Mouse (Mus musculus): ENCODE results near the gene R3hdml. TPM values are rescaled to one million over a fixed set of nuclear protein-coding genes. Genes with fewer than 3 reads are reported as not detected.

Gene R3hdml
- total and polyA plus RNA-seq, 3 experiments: not detected

DNA sequence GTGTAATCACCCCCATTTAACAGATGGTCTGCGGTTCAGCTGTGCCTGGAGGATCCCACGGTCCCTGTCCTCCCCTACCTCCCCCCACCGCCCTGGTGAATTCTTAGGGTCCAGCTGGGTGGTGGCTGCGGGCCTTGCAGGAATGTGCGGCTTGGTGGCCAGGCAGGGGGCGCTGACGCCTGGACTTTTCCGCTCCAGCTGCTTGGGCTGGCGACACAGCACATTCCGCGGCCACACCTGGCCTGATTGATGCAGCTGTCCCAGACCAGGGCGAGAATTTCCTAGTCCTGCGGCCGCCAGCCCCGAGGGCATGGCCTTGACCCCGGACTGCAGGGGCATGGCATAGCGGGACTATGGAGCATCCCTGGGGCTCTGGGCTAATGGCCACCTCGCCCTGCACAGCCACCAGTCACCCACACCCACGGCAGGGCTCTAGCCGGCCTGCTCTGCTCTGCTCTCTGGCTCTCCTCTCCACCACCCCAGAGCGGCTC is 10.5 kb upstream of the R3hdml start:
- no peak for TF ChIP-seq POLR2AphosphoS5 (IDR thresholded peaks at IDR 0.05; ENCODE audit: insufficient replicate concordance, low read depth, low read length)
- no peak for TF ChIP-seq CTCF (IDR thresholded peaks at IDR 0.05; ENCODE audit: low read depth, low read length)
- TF ChIP-seq TAL1 (conservative IDR thresholded peaks at IDR 0.05; ENCODE audit: low read depth, low read length): no peak
- TF ChIP-seq GATA2 (IDR thresholded peaks at IDR 0.05; ENCODE audit: borderline replicate concordance, low read depth, low read length): no peak
- TF ChIP-seq GATA1 (IDR thresholded peaks at IDR 0.05; ENCODE audit: borderline replicate concordance, low read length): no peak
- DNase-seq (ENCODE audit: low spot score) (no peak), ATAC-seq (ENCODE audit: extremely low read depth, insufficient number of reproducible peaks, low FRiP score, poor library complexity, severe bottlenecking) (no peak)
- Histone ChIP-seq H3K27me3 (ENCODE audit: insufficient read depth, low read length) (peaks cover 22% of the 10 kb centered on the region), H3K36me3 (replicated peaks) (no peaks in the 10 kb centered on the region), H3K9me3 (replicated peaks) (no peaks in the 10 kb centered on the region), H3K4me1 (ENCODE audit: insufficient read depth, low read depth, low read length) (no peaks in the 10 kb centered on the region), H3K4me3 (ENCODE audit: low read depth, low read length) (no peak overlapping the region)

DNA sequence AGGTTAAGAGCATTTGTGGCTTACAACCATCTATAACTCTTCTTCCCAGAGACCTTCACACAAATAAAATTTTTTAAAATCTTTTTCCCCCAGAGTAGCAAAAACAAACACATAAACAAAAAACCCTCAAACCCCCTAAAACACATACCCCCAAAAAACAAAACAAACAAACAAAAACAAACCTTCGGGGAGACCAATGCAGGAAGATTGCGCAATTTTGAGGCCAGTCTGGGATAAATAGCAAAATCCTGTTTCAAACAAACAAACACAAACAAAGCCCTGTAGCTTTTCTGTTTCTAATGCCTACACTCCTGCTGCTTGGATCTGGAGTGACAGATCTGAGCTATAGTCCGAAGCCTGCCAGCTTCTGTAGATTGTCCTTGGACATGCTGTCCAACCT is 4.8 kb upstream of the R3hdml start:
- peaks cover 14% of the 10 kb centered on the region for H3K27me3 ChIP-seq (ENCODE audit: insufficient read depth, low read length)
- no peak for TF ChIP-seq TAL1 (conservative IDR thresholded peaks at IDR 0.05; ENCODE audit: low read depth, low read length)
- H3K4me1 ChIP-seq (ENCODE audit: insufficient read depth, low read depth, low read length): no peaks in the 10 kb centered on the region
- ATAC-seq (ENCODE audit: extremely low read depth, insufficient number of reproducible peaks, low FRiP score, poor library complexity, severe bottlenecking) (no peak), DNase-seq (ENCODE audit: low spot score) (no peak)
- H3K4me3 ChIP-seq (ENCODE audit: low read depth, low read length): no peak overlapping the region
- no peaks in the 10 kb centered on the region for H3K9me3 ChIP-seq (replicated peaks)
- H3K36me3 ChIP-seq (replicated peaks): no peaks in the 10 kb centered on the region

DNA sequence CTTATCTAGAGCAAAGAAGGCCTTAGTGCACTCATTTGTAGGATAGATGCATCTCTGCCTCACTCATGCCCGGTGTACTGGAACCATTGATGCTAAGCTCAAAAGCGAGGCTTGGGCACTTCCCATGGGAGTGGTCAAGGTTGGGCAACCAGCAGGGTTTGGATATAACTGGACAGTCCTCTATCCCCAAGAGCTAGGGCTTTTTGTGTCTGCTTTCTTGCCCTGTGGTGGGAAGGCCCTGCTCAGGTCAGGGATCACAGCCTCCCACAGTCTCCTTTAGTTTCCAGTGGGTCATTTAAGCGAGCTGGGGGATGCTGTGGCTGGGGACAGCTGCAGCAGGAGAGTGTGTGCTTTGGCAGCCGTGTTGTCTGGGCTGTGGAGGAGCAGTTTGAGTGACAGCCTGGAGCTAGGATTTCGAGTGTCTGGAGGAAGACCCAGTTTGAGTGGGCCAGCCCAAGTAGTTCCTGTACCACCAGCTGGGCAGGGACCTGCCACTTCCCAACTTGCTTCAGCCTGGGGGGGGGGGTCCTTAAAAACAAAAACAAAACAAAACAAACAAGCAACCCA is 2.3 kb upstream of the R3hdml start:
- no peaks in the 10 kb centered on the region for H3K4me1 ChIP-seq (ENCODE audit: insufficient read depth, low read depth, low read length)
- ATAC-seq (ENCODE audit: extremely low read depth, insufficient number of reproducible peaks, low FRiP score, poor library complexity, severe bottlenecking) (no peak), DNase-seq (ENCODE audit: low spot score) (no peak)

DNA sequence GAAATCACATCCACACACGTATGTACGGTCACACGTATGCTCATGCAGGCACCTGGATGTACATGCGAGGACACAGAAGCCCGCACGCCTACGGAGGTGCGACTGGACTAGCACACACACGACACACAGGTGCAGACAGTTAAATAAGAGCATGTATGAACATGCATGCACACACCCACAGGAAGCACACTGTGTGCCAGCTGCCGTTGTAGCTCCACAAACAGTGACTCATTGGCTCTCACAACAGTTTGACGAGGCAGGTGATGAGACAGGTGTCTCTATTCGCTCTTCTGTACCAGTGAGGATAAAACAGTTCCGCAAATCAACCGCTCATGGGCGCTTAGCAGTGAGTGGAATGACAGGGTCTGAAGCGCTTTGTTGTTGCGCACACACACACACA is 1.5 kb upstream of the R3hdml start:
- Histone ChIP-seq H3K9me3 (replicated peaks) (no peaks in the 10 kb centered on the region), H3K4me1 (ENCODE audit: insufficient read depth, low read depth, low read length) (no peaks in the 10 kb centered on the region)
- TF ChIP-seq POLR2AphosphoS5 (IDR thresholded peaks at IDR 0.05; ENCODE audit: insufficient replicate concordance, low read depth, low read length) (no peak), CTCF (IDR thresholded peaks at IDR 0.05; ENCODE audit: low read depth, low read length) (no peak), TAL1 (conservative IDR thresholded peaks at IDR 0.05; ENCODE audit: low read depth, low read length) (no peak), GATA2 (IDR thresholded peaks at IDR 0.05; ENCODE audit: borderline replicate concordance, low read depth, low read length) (no peak), GATA1 (IDR thresholded peaks at IDR 0.05; ENCODE audit: borderline replicate concordance, low read length) (no peak)

More for the DNA sequence above, 2.3 kb upstream of the R3hdml start:
- H3K27me3 ChIP-seq (ENCODE audit: insufficient read depth, low read length): peaks cover 18% of the 10 kb centered on the region
- H3K36me3 ChIP-seq (replicated peaks): no peaks in the 10 kb centered on the region
- no peaks in the 10 kb centered on the region for H3K9me3 ChIP-seq (replicated peaks)
- TF ChIP-seq TAL1 (conservative IDR thresholded peaks at IDR 0.05; ENCODE audit: low read depth, low read length): no peak
- no peak for TF ChIP-seq POLR2AphosphoS5 (IDR thresholded peaks at IDR 0.05; ENCODE audit: insufficient replicate concordance, low read depth, low read length)
- no peak for TF ChIP-seq GATA2 (IDR thresholded peaks at IDR 0.05; ENCODE audit: borderline replicate concordance, low read depth, low read length)
- no peak for TF ChIP-seq CTCF (IDR thresholded peaks at IDR 0.05; ENCODE audit: low read depth, low read length)
- no peak for TF ChIP-seq GATA1 (IDR thresholded peaks at IDR 0.05; ENCODE audit: borderline replicate concordance, low read length)
- H3K4me3 ChIP-seq (ENCODE audit: low read depth, low read length): no peak overlapping the region

DNA sequence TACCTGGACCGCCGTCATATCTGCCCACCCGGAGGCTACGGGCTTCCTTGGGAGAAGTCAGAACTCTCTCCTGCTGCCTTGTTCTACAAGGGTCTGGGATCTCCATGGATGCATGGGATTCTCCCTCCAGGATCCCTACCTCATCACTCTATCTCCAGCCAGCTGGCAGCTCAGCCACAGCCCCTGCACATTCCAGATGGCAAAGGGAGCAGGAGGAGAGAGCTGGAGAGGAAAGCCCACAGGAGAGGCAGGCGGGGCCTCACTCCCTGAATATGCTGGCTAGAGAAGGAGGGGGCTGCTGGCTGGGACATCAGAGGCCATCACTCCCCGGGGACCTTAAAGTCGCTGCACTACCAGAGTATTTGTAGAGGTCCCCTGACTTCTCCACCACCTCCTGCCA is 767 bp upstream of the R3hdml start:
- Histone ChIP-seq H3K36me3 (replicated peaks) (no peaks in the 10 kb centered on the region), H3K4me3 (ENCODE audit: low read depth, low read length) (no peak overlapping the region), H3K27me3 (ENCODE audit: insufficient read depth, low read length) (peaks cover 10% of the 10 kb centered on the region; the same call in 1 of the 2 replicates), H3K4me1 (ENCODE audit: insufficient read depth, low read depth, low read length) (no peaks in the 10 kb centered on the region), H3K9me3 (replicated peaks) (no peaks in the 10 kb centered on the region)
- DNase-seq (ENCODE audit: low spot score) (no peak), ATAC-seq (ENCODE audit: extremely low read depth, insufficient number of reproducible peaks, low FRiP score, poor library complexity, severe bottlenecking) (no peak)
- TF ChIP-seq CTCF (IDR thresholded peaks at IDR 0.05; ENCODE audit: low read depth, low read length) (no peak), TAL1 (conservative IDR thresholded peaks at IDR 0.05; ENCODE audit: low read depth, low read length) (no peak), POLR2AphosphoS5 (IDR thresholded peaks at IDR 0.05; ENCODE audit: insufficient replicate concordance, low read depth, low read length) (no peak), GATA1 (IDR thresholded peaks at IDR 0.05; ENCODE audit: borderline replicate concordance, low read length) (no peak), GATA2 (IDR thresholded peaks at IDR 0.05; ENCODE audit: borderline replicate concordance, low read depth, low read length) (no peak)

More for the DNA sequence above, 1.5 kb upstream of the R3hdml start:
- DNase-seq (ENCODE audit: low spot score) (no peak), ATAC-seq (ENCODE audit: extremely low read depth, insufficient number of reproducible peaks, low FRiP score, poor library complexity, severe bottlenecking) (no peak)
- H3K27me3 ChIP-seq (ENCODE audit: insufficient read depth, low read length): peaks cover 12% of the 10 kb centered on the region; the same call in 1 of the 2 replicates
- no peak overlapping the region for H3K4me3 ChIP-seq (ENCODE audit: low read depth, low read length)
- H3K36me3 ChIP-seq (replicated peaks): no peaks in the 10 kb centered on the region

DNA sequence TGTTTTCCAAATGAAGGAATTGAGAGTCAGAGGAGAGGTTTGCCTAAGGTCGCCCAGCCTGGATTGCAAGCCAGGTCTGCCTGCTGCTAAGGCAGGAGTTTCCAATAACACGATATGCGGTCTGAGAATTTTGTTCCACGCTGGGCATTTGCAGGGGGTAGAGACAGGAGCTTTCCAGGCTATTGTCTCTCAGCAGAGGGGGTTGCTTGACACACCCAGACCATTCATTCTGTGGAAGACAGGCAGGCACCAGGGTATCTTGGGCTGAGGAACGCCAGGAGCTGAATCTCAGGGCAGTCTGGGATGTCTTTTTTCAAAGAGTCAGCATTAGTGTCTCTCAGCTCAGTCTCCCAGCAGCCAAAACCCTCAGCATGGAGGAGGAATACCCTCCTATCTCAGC is 913 bp downstream of the R3hdml start:
- H3K4me3 ChIP-seq (ENCODE audit: low read depth, low read length): no peak overlapping the region
- H3K27me3 ChIP-seq (ENCODE audit: insufficient read depth, low read length): peaks cover 10% of the 10 kb centered on the region; the same call in 1 of the 2 replicates
- no peaks in the 10 kb centered on the region for H3K36me3 ChIP-seq (replicated peaks)
- TF ChIP-seq CTCF (IDR thresholded peaks at IDR 0.05; ENCODE audit: low read depth, low read length): no peak
- H3K4me1 ChIP-seq (ENCODE audit: insufficient read depth, low read depth, low read length): no peaks in the 10 kb centered on the region
- no peak for ATAC-seq (ENCODE audit: extremely low read depth, insufficient number of reproducible peaks, low FRiP score, poor library complexity, severe bottlenecking)
- H3K9me3 ChIP-seq (replicated peaks): no peaks in the 10 kb centered on the region
- DNase-seq (ENCODE audit: low spot score): no peak

DNA sequence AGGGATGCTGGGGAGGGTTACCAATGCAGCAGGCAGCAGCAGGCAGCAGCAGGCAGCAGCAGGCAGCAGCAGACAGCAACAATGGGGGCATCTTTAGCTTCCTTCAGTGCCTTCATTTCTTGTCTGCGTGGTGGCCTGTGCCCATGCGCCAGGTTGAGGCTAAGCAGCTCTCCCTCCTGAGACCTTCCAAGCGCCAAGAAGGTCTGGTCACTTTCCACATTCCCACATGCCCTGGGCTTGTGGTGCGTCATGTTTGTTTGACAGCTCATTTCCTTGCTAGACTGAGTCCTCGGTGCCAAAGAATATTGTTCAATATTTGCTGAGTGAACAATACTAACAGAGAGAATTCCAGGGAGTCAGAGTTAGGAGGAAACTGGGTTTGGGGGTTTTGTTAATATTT is 1.9 kb downstream of the R3hdml start:
- no peak overlapping the region for H3K4me3 ChIP-seq (ENCODE audit: low read depth, low read length)
- TF ChIP-seq POLR2AphosphoS5 (IDR thresholded peaks at IDR 0.05; ENCODE audit: insufficient replicate concordance, low read depth, low read length): no peak
- TF ChIP-seq TAL1 (conservative IDR thresholded peaks at IDR 0.05; ENCODE audit: low read depth, low read length): no peak
- TF ChIP-seq GATA2 (IDR thresholded peaks at IDR 0.05; ENCODE audit: borderline replicate concordance, low read depth, low read length): no peak
- no peak for TF ChIP-seq GATA1 (IDR thresholded peaks at IDR 0.05; ENCODE audit: borderline replicate concordance, low read length)
- no peak for TF ChIP-seq CTCF (IDR thresholded peaks at IDR 0.05; ENCODE audit: low read depth, low read length)

More for the DNA sequence above, 1.9 kb downstream of the R3hdml start:
- ATAC-seq (ENCODE audit: extremely low read depth, insufficient number of reproducible peaks, low FRiP score, poor library complexity, severe bottlenecking): no peak
- Histone ChIP-seq H3K9me3 (replicated peaks) (no peaks in the 10 kb centered on the region), H3K4me1 (ENCODE audit: insufficient read depth, low read depth, low read length) (no peaks in the 10 kb centered on the region), H3K27me3 (ENCODE audit: insufficient read depth, low read length) (peaks cover 10% of the 10 kb centered on the region; the same call in 1 of the 2 replicates), H3K36me3 (replicated peaks) (no peaks in the 10 kb centered on the region)
- no peak for DNase-seq (ENCODE audit: low spot score)

Data from G1E (cell line).